Mouse (Mus musculus): ENCODE measurements around the gene Bcam. TPM values are rescaled to one million over a fixed set of nuclear protein-coding genes. Genes with fewer than 3 reads are reported as not detected.

The Bcam gene
- polyA plus RNA-seq (2012; rRNA removed), result 9.6 and 26.2 TPM in 2 replicates

DNA sequence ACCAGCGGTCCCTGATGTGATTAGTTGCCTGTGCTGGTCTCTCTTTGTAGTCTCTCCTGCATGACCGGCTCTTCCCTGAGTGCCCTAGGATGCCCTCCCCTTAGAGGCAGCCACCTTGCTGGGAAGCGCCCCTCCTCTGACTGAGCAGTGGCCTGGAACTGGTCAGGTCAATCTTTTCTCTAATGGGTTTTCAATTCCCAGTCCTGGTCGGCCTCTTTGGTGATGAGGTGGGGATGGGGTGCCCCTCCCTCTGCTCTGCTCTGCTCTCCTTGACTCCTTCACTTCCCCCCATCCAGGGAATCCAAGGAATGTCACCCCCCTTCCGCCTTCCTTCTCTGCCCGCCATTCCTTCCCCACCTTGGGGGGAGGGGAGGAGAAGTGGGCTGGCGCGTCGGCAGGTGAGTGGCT is at the start of gene Bcam:
Gene Bcam (minus strand): TSS at position 33 of the 408 bp plus-strand sequence.

DNA sequence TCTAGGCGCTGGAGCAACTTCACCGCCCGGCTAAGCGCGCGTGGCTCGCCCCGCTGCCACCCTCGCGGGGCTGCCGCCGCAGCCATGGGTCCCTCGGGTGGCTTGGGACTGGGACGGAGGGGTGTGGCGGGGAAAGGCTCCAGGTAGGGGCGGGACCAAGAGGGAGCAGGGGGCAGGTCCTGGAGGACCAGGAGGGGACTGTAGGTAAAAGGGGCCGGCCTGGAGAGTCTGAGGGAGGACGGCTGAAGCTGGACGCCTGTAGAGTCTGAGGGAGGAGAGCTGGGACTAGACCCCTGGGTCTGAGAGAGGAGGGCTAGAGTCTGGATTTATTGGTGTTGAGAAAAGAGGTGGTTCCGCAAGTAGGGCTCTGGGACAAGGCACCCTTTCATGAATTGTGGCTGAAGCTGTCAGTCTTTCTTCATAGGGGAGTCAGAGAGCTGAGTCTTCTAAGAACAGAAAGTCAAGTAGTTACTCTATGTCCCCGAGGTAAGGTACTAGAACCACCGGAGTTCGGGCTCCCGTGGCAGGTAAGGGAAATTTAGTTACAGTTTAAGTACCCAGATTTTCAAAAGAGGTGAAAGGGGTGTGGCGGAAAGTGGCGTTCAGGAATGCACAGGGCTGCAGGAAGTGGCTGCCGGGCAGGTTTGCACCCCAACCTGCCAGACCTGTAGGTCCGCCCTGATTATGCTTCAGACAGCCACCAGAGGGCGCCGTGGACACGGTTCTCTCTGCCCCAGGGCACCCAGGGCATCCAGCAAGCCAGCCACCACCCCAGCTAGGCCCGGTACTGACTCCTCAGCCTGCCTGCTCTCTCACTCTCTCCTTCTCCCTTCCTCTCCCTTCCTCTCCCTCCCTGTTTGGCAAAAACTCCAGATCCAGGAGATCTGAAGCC is 26.1 kb upstream of the Bcam start, which contains the start of gene Cblc:
Gene Cblc (minus strand): TSS at position 113 of the 892 bp plus-strand sequence.

DNA sequence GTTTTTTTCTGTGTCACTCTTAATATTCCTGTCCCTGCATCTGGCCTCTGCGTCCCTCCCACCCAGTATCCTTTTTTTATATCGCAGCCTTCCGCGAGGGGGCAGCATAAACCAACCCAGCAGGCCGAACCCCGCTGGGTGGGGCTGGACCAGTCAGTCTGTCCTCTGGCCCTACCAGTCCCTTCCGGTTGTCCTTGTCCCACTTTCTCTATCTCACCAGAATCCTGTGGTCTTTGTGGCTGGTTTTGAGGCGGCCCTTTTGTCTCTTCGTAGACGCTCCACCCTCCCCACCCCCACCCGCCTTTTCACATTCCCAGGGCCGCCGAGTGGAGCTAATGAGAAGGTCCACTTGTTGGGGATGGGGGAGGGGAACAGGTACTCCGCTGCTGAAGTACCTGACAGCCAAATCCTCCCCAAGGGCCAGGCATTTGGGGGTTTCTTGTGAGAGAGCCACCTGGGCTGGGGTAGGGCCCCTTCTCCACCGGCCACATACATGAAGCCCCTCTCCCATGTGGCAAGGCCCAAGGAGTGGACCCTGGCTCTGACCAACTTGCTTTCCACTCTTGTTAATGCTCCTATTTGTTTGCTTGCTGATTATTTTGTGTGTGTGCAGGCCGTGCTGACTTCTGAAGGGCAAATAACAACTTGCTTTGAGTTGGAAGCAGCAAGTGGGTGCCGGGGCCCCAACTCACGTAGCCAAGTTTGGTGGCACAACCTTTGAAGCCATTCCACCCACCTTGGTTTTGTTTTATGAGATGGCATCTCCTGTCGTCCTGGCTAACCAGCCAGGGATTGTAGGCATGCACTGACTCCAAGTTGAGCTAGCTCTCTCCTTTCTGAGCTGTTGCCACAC is 20.4 kb downstream of the Bcam start, which contains the start of gene Nectin2:
Gene Nectin2 (minus strand): TSS at position 267 of the 853 bp plus-strand sequence.

DNA sequence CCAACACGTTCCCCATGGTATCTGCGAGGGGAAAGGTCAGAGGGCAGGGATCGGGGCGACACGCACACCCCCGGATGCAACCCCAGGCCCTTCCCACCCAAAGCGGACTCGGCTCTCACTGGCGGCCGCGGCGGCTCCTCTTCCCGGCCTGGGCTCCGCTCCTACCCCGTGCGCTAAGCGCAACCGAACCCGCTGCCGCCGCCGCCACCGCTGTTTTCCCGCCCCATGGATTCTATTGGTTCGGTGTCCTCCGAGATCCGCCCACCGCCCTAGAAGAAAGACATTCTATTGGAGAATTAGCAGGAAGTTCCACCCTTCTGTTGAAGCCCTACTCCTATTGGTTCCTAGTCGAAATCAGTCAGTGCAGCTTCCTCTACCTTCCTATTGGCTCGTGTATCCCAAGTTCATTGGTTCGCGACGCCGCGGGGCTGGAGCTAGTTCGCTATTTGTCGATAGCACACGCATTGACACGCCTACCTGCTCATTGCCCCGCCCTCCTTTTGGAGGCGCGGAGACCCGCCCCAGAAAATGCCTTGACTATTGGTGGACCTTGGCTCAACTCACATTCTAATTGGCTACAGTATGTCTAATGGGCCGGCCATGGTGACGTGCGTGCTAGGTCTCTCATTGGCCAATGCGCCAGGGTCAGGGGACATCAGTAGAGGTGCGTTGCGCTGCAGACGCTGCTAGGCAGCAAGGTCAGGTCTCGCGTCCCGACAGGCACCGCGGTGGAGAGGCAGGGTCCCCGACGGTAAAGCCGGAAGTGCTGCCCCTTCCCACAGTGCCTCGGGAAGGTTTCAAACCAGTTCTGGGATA is 55.4 kb downstream of the Bcam start, which contains the start of gene Tomm40:
Gene Tomm40 (minus strand): TSS at position 200 of the 816 bp plus-strand sequence.

Other genes starting within 250 kb of the Bcam start
- gene Ppp1r37, start 207.9 kb downstream of the Bcam start, polyA plus RNA-seq (2012; rRNA removed), result 96.0 and 96.5 TPM in 2 replicates
- 0.96 and 1.3 TPM in 2 replicates for gene Zfp296, start 193.7 kb downstream of the Bcam start, polyA plus RNA-seq (2012; rRNA removed)
- gene Gemin7, start 193.4 kb downstream of the Bcam start, polyA plus RNA-seq (2012; rRNA removed), result 63.7 and 64.1 TPM in 2 replicates
- 169 and 179 TPM in 2 replicates for gene Clasrp, start 166.5 kb downstream of the Bcam start, polyA plus RNA-seq (2012; rRNA removed)
- 4.5 and 8.3 TPM in 2 replicates for gene Relb, start 141.6 kb downstream of the Bcam start, polyA plus RNA-seq (2012; rRNA removed)
- gene Clptm1, start 106.0 kb downstream of the Bcam start, polyA plus RNA-seq (2012; rRNA removed), result 81.5 and 83.9 TPM in 2 replicates
- gene Apoc2, start 93.1 kb downstream of the Bcam start, polyA plus RNA-seq (2012; rRNA removed), result 0.18 and 0.39 TPM in 2 replicates
- gene Gm44805, start 89.6 kb downstream of the Bcam start, polyA plus RNA-seq (2012; rRNA removed), result not detected in 2 replicates
- gene Apoc4, start 89.5 kb downstream of the Bcam start, polyA plus RNA-seq (2012; rRNA removed), result not detected in 2 replicates
- gene Apoc1, start 78.4 kb downstream of the Bcam start, polyA plus RNA-seq (2012; rRNA removed), result 1.4 and 1.9 TPM in 2 replicates
- 310 and 317 TPM in 2 replicates for gene Apoe, start 71.8 kb downstream of the Bcam start, polyA plus RNA-seq (2012; rRNA removed)
- gene Tomm40, start 55.6 kb downstream of the Bcam start, polyA plus RNA-seq (2012; rRNA removed), result 100.0 and 101 TPM in 2 replicates
- 36.1 and 40.6 TPM in 2 replicates for gene Nectin2, start 20.5 kb downstream of the Bcam start, polyA plus RNA-seq (2012; rRNA removed)
- gene Cblc, start 25.8 kb upstream of the Bcam start, polyA plus RNA-seq (2012; rRNA removed), result 0.16 and 0.75 TPM in 2 replicates
- 0.91 and 2.3 TPM in 2 replicates for gene Bcl3, start 51.8 kb upstream of the Bcam start, polyA plus RNA-seq (2012; rRNA removed)
- 10.0 and 11.8 TPM in 2 replicates for gene Gm19345, start 81.0 kb upstream of the Bcam start, polyA plus RNA-seq (2012; rRNA removed)
- 0.04 TPM in 1 of 2 replicates, not detected in the other for gene Ceacam16, start 90.3 kb upstream of the Bcam start, polyA plus RNA-seq (2012; rRNA removed)
- gene Ceacam19, start 116.9 kb upstream of the Bcam start, polyA plus RNA-seq (2012; rRNA removed), result 0.10 TPM in 1 of 2 replicates, not detected in the other
- 8.5 and 11.6 TPM in 2 replicates for gene Pvr, start 150.1 kb upstream of the Bcam start, polyA plus RNA-seq (2012; rRNA removed)
- gene Igsf23, start 179.7 kb upstream of the Bcam start, polyA plus RNA-seq (2012; rRNA removed), result not detected in 2 replicates
- not detected in 2 replicates for gene Ceacam20, start 194.4 kb upstream of the Bcam start, polyA plus RNA-seq (2012; rRNA removed)
- not detected in 2 replicates for gene Nlrp9b, start 220.4 kb upstream of the Bcam start, polyA plus RNA-seq (2012; rRNA removed)

All from central nervous system, embryonic 14 days (tissue).